Mouse (Mus musculus): Measurements from ENCODE around the gene Shroom3. TPM values are rescaled to one million over a fixed set of nuclear protein-coding genes. Genes with fewer than 3 reads are reported as not detected.
A peak's percentile ranks its signal among the peaks of the same experiment; 100 is the strongest.

Shroom3 gene
- total and polyA plus RNA-seq, 3 experiments = 5.1 to 7.8 (median 6.4) TPM

- DNase-seq = no peak
Measured at GRCm38 (mm10) chr5:92969926-92970325, 286.7 kb downstream of the Shroom3 start.

- DNase-seq = no peak
Measured at GRCm38 (mm10) chr5:92970480-92970879, 287.2 kb downstream of the Shroom3 start.

GRCm38 (mm10) chr5:92980393-92980792, 297.2 kb downstream of the Shroom3 start:
- no peak for DNase-seq

GRCm38 (mm10) chr5:92980862-92981261, 297.6 kb downstream of the Shroom3 start:
- DNase-seq = no peak

DNA sequence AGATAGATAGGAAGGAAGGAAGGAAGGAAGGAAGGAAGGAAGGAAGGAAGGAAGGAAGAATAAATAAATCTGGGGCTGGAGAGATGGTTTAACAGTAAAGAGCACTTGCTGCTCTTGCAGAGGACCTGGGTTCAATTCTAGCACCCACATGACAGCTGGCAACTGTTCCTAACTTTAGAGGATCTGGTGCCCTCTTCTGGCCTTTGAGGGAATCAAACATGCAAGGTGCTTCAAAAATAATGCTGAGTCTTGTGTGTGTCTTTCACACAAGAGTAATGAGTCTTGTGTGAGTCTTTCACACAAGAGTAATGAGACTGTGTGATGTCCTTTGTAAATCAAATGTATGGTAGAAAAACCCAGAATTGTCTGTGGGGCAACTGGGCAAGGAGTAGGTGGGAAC, 299.4 kb downstream of the Shroom3 start:
- DNase-seq = no peak

GRCm38 (mm10) chr5:92983942-92984341, 300.7 kb downstream of the Shroom3 start:
- no peak for DNase-seq

DNA sequence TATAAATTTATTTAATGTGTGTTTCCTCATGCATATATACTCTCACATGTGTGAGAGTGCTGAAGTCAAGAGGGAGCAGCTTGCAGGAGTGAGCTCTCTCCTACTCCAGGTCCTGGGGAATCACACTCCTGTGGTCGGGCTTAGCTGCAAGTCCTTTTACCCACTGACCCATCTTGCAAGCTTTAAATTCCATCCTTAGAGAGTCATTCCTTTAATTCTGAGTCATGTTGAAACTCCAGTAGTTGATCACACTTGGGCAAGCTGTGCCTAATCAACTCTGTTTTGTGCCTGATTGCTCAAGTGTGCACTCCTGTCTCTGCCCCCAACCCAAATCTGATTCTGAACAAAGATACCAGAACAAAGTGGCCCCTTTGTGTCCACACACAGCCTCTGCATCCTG, 301.5 kb downstream of the Shroom3 start:
- no peak for DNase-seq

DNA sequence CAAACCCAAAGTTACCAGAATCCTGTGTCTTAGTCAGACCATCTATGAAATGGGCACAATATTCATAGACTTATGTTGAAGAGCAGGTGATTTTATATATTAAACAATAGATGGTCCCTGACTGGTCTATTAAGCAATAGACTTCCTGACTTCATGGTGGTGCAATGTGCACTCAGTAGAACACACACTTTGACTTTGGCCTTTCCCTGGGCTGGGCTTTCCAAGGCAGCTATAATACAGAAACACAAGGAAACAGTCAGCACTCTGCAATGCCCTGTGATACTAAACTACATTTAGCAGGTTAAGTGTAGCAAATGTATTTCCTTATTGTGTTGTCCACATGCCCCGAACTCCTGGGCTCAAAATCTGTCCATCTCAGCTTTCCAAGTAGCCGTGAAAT, 302.2 kb downstream of the Shroom3 start:
- no peak for DNase-seq

DNA sequence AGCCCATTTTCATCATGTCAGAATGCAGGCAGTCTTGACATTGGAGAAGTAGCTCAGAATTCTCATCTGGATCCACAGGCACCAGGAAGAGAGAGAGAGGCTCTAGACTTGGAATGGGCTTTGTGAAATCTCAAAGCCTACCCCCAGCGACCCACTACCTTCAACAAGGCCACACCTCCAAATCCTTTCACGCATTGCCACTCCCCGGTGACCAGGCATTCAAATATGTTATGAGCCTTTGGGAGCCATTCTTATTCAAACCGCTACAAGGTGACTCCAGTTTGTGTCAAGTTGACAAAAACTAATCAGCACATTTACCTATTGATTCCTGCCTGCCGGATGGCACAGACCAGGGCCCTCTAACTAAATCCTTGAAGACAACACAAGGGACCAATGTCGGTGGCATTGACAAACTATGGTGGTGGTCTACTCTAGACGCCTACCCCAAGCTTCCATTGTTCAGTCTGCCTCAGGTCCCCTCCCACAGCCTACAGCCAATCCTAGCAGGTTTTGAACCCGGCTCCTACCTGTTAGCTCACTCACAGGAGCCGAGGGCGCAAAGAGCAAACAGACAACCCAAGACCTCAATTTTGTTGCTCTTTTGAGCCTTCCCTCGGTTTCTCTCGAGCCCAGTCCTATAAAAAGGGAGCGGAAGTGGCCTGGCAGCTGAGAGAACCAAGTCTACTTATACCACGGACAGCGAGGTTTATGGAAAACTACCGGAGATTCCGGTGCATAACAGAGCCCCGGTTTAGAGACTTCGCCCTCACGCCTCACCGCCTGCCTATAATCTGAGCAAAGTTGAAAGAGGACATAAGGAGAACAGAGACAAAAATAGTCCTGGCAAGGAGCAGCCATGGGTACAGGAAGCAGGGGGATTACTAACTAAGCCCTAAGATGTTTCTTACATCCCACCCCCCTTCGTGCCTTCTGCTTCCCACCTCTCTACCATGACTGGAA, 303.7 kb downstream of the Shroom3 start:
- no peak for DNase-seq

DNA sequence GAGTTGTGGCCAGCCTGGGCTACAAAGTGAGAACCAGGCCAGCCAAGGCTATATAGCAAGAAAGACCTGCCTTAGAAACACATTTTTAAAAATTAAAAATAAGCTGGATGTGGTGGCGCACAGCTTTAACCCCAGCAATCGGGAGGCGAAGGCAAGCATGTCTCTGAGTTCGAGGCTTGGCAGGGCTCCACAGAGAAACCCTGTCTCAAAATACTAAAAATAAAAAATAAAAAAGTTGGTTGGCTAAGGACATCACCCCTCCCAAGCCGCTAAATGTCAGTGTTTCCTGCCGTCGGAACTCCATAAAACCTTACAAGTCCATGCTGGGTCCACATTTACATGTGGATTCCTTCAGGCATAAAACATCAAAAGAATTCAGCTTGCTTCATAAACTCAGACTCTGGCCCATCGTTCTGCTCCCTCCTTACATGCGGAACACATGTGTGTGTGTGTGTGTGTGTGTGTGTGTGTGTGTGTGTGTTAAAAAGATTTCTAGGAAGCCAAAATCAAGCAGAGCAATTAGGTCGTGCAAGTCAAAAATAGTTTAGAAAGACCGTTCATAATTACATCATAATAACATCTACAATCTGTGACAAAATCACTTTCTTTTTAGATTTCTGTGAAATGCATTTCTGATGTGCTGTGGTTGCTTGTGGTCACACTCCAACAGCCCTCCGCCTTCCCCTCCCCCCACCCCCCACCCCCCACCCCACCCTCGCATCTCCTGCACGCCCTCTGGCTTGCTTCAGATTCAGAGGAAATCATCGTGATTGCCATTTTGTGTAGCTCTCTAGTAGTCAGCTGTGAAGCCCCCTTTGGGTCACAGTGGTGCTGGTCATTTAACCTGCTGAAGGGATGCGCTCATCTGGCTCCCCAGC, 304.9 kb downstream of the Shroom3 start:
- no peak for DNase-seq

DNA sequence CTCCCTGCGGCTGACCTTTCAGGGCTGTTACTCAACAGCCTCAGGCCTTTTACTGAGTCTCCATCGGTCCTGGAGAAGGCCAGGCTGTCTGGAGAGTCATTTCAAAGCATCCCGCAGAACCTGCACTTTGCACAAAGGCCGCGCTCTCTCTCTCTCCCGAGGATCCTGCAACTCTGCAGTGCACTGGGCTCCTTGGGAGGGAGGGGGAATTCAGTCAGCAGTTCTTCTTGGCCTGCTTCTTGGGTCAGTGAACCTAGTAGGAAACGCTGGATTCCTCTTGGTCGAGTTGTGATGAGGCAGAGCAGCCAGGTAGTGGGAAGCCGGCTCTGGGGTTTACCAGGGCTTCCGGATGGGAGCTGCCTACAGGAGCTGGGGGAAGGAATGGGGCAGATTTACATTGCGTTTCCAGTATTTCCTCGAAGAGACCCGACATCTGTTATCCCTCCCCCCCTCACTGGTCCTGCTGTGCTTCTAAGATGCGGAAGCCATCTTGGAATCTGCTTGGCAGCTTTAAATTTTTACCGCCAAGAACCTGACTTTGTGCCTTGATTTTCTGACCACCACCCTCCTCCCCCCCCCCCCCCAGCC, 305.6 kb downstream of the Shroom3 start:
- no peak for DNase-seq

DNA sequence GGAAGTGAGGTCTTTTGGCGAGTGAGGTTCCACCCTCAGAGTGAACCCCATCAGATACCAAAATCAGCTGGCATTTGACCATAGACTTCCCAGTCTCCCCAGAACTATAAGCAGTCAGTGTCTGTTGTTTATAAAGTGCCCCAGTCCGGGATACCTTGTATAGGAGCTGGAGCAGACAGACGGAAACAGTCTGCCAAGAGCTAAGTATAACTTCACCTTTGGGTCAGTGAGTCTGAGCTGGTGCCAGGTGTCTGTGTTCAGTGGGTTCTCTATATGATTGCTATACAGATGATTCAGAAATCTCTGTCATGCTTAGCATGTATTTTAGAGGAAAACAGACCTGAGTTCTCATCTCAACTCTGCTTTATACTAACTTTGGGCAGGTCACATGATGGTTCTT, 308.9 kb downstream of the Shroom3 start:
- DNase-seq = no peak

DNA sequence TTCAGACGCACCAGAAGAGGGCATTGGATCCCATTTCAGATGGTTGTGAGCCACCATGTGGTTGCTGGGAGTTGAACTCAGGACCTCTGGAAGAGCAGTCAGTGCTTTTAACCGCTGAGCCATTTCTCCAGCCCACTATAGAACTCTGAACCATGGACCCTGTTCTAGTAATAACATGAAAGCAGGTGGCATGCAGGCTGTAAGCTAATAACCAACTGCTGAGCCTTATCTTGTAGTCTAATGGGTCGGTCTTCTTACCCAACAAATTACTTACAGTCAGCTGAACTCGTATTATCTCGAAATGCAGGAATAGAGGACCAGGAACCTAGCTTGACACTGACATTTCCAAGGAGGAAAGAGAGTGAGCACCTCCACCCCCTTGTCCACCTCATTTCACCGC, 311.1 kb downstream of the Shroom3 start:
- DNase-seq = no peak

GRCm38 (mm10) chr5:92994861-92995260, 311.6 kb downstream of the Shroom3 start:
- DNase-seq = no peak

DNA sequence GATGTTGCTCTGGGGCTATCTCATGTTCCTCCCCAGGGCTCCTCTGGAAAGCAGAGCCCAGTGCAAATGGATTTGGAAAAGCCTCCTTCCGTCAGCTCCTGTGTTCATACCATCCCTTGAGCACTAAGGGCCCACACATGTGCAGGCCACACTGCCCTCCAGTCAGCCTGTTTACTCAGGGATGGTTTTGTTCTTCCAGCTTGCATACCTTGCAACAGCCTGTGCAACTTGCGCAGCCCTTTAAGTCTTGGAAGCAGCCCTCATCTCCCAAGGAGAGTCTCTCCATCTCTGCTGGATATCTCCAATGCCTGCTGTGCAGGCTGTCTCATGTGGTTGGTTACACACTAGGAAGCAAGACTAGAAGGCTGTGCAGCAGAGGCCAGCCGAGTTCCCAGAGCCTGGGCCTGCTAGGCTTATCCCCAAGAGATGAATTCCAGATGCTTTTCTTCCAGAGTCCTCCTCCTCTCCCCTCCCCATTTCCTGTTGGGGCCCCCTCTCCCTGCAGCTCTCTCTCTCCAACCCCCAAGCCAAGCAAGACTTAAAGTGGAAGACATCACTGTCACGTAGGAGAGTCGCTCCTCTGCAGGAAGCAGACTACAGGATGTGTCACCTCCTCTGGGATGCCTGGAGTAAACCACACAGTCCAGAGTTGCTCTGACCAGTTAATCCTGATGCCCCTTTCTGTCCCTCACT, 314.3 kb downstream of the Shroom3 start:
- no peak for DNase-seq

- no peak for DNase-seq
Measured at GRCm38 (mm10) chr5:92998494-92999016, 315.3 kb downstream of the Shroom3 start.

DNA sequence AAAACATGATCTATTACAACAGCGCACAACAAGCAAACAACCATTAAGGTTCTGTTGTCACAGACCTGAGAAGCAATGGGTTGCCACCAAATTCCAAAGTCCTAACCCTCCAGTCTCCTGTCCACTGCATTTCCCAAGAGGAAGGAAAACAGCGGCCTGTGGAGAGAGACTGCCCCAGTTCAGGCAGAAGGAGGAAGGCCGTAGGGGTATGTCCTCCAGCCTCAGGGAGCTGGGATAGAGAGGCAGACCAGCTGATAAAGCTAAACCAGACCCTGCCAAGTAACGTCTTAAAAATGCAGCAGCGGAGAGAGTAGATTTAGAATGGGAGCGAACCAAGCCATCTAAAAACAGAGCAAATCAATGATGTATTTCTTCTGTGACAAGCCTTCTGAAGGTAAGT, 316.8 kb downstream of the Shroom3 start:
- DNase-seq = no peak

DNA sequence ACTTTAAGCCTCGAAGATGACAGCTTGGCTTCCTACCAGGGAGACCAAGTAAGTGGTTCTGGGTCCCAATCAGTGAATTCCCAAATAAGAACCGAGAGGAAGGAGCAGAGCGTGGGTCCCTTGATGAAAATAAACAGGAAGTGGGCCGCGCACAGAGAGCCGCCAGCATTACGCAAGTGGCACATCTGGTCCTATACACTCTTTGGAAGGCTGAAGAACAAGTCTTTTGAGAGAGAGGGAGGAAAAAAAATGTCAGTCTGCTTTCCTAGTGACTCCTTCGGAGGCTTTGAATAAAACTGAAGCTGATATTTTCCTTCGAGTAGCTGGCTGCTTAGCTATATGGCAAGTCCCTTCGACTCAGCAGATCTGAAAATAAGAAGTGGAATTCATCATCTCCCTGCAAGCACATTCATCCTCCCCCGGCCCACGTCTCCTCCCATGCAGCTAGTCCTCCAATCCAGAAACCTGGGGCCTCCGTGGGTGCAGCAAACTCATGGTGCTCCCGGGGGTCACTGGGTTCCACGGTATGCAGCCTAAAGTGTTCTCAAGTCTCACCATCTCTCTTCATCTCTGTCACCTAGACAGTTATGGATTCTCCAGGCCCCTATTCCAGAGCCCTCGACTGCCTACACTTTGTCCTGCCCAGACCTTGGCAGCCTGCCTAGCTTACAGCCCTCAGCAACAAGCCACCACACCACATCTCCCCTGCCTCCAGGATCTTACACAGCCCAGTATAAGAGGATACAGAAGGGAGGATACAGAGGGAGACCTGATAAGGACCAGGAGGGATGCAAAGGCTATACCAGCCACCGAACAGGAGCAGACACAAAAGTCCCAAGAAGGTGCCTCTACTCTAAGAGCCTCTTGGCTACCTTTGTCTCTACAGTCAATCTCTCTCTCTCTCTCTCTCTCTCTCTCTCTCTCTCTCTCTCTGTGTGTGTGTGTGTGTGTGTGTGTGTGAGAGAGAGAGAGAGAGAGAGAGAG, 317.8 kb downstream of the Shroom3 start:
- no peak for DNase-seq

GRCm38 (mm10) chr5:93002615-93003014, 319.4 kb downstream of the Shroom3 start:
- peak; percentile 19 for DNase-seq

DNA sequence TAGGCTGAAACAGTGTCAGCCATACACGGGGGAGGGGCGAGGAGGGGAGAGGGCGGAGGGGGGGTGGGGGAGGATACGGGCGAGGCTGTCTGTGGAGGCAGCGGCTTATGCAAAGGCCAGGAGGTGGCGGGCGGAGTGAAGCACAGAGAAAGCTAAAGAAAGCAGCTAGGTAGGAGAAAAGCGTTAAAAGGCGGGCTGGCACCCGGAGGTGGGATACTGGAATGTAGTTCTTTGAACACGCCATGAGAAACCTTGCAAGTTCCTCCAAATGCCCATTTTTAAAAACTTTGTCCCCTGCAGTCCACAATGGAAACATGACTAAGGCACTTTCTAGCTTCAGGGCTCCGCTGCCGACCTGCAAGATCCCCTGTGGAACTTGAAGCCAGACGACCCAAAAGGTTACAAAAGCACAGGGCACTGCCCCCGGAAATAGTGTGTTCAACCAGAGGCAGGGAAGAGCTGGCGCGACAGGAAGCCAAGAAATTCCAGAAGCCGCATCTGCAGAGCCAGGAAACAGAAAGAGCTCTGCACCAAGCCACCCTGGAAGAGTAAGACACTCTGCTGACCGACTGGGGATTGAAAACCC, 322.1 kb downstream of the Shroom3 start:
- peak; percentile 74 for DNase-seq
